Mouse (Mus musculus) stomach, postnatal 0 days (tissue): ENCODE measurements at regions not wholly inside any gene's neighbourhood (a gene's known extent, or its start where the extent isn't known, plus 50 kb on each side); places are given as distances from the start of the nearest gene placed in this dataset.

Experiments
- ATAC-seq: fragments of 200-750 bp; cut with Nextera tagmentation; 2 replicates; pipeline ENCODE4 v1.8.0; 2017; ENCODE audit not compliant: low FRiP score, low TSS enrichment
- DNase-seq: peaks from one replicate; pipeline ENCODE4 v3.0.0-alpha.2; 2016; ENCODE audit warnings: low spot score
- H3K27ac ChIP-seq: fragments of 300-500 bp; sonication (generic); replicated peaks from 2 replicates; pipeline ENCODE4 v1.5.1; 2014; ENCODE audit warnings: mild to moderate bottlenecking, control low read depth
- H3K27me3 ChIP-seq: fragments of 300-500 bp; sonication (generic); 2 replicates; pipeline ENCODE4 v1.6.1; 2014; ENCODE audit warnings: low read length; ENCODE audit not compliant: control insufficient read depth, insufficient read depth
- H3K36me3 ChIP-seq: fragments of 300-500 bp; sonication (generic); 2 replicates; pipeline ENCODE4 v1.6.1; 2014; ENCODE audit warnings: low read length, mixed read lengths; ENCODE audit not compliant: control insufficient read depth, insufficient read depth
- H3K4me1 ChIP-seq: fragments of 300-500 bp; sonication (generic); replicated peaks from 2 replicates; pipeline ENCODE4 v1.6.1; 2014; ENCODE audit warnings: antibody characterized with exemption; ENCODE audit not compliant: control insufficient read depth, insufficient read depth
- H3K4me2 ChIP-seq: fragments of 300-500 bp; sonication (generic); replicated peaks from 2 replicates; pipeline ENCODE4 v1.6.1; 2014; ENCODE audit warnings: low read depth, mild to moderate bottlenecking, control low read depth, moderate library complexity
- H3K4me3 ChIP-seq: fragments of 300-500 bp; sonication (generic); 2 replicates; pipeline ENCODE4 v1.5.1; 2014; ENCODE audit warnings: low read depth, low read length, control low read depth
- H3K9ac ChIP-seq: fragments of 300-500 bp; sonication (generic); 2 replicates; pipeline ENCODE4 v1.6.1; 2014; ENCODE audit warnings: mild to moderate bottlenecking, low read length, control low read depth, mixed read lengths
- H3K9me3 ChIP-seq: fragments of 300-500 bp; sonication (generic); 2 replicates; pipeline ENCODE4 v1.6.1; 2016; ENCODE audit warnings: low read length; ENCODE audit not compliant: control insufficient read depth
- CTCF ChIP-seq: IDR thresholded peaks from 2 replicates; pipeline ENCODE4 v1.5.1; 2016; ENCODE audit warnings: antibody characterized with exemption, low read depth, mild to moderate bottlenecking, moderate library complexity
- EP300 ChIP-seq: optimal IDR thresholded peaks from 2 replicates; pipeline ENCODE3; 2016; ENCODE audit warnings: antibody characterized with exemption
- WGBS: fragments of 180-500 bp; shearing (Covaris S2); extraction: QIAGEN DNeasy Blood & Tissue Kit; methylation state at CpG from one replicate; pipeline ENCODE4 v1.1.7; 2014; 5-methylcytosine and 5-hydroxymethylcytosine counted together

GRCm38 (mm10) chr15:63689788-63690575 is 155.0 kb downstream of the Gsdmc2 start:
- ATAC-seq (no peak), DNase-seq (no peak)
- 67% methylated on average over 5 of the region's 5 CpGs for WGBS
- Histone ChIP-seq H3K27me3 (no peaks in the 10 kb centered on the region), H3K4me1 (no peaks in the 10 kb centered on the region), H3K9ac (no peak overlapping the region), H3K36me3 (no peaks in the 10 kb centered on the region), H3K27ac (no peak overlapping the region), H3K9me3 (no peaks in the 10 kb centered on the region), H3K4me3 (no peak overlapping the region), H3K4me2 (no peak overlapping the region)
- TF ChIP-seq CTCF (no peak), EP300 (no peak)

- Histone ChIP-seq H3K4me1 (no peaks in the 10 kb centered on the region), H3K4me2 (no peak overlapping the region), H3K36me3 (no peaks in the 10 kb centered on the region), H3K27me3 (no peaks in the 10 kb centered on the region), H3K9me3 (no peaks in the 10 kb centered on the region), H3K27ac (no peak overlapping the region), H3K9ac (no peak overlapping the region), H3K4me3 (no peak overlapping the region)
- no peak for DNase-seq
- TF ChIP-seq EP300 (no peak), CTCF (no peak)
- no peak for ATAC-seq
- WGBS, result 79% methylated on average over 1 of the region's 1 CpGs
Observed at GRCm38 (mm10) chr15:63687852-63688251, 157.1 kb downstream of the Gsdmc2 start.

GRCm38 (mm10) chr15:63686954-63687562 is 157.9 kb downstream of the Gsdmc2 start:
- no peak overlapping the region for H3K27ac ChIP-seq
- no peak for ATAC-seq
- TF ChIP-seq EP300, result no peak
- TF ChIP-seq CTCF, result no peak
- DNase-seq, result no peak
- no peak overlapping the region for H3K9ac ChIP-seq
- H3K9me3 ChIP-seq, result no peaks in the 10 kb centered on the region
- no peak overlapping the region for H3K4me3 ChIP-seq
- H3K4me2 ChIP-seq, result no peak overlapping the region
- no peaks in the 10 kb centered on the region for H3K4me1 ChIP-seq
- no peaks in the 10 kb centered on the region for H3K36me3 ChIP-seq
- 55% methylated on average over 3 of the region's 3 CpGs for WGBS
- H3K27me3 ChIP-seq, result no peaks in the 10 kb centered on the region

GRCm38 (mm10) chr15:63679984-63680925 is 164.7 kb downstream of the Gsdmc2 start:
- TF ChIP-seq EP300 (no peak), CTCF (no peak)
- Histone ChIP-seq H3K36me3 (no peaks in the 10 kb centered on the region), H3K27ac (no peak overlapping the region), H3K4me1 (no peaks in the 10 kb centered on the region), H3K9ac (no peak overlapping the region), H3K27me3 (no peaks in the 10 kb centered on the region), H3K4me3 (no peak overlapping the region), H3K4me2 (no peak overlapping the region), H3K9me3 (no peaks in the 10 kb centered on the region)
- 46% methylated on average over 3 of the region's 3 CpGs for WGBS
- DNase-seq (no peak), ATAC-seq (no peak)

- 77% methylated on average over 5 of the region's 5 CpGs for WGBS
- TF ChIP-seq EP300 (no peak), CTCF (no peak)
Observed at GRCm38 (mm10) chr15:63678921-63679320, 166.1 kb downstream of the Gsdmc2 start.

More at GRCm38 (mm10) chr15:63678921-63679320, 166.1 kb downstream of the Gsdmc2 start:
- DNase-seq, result no peak
- Histone ChIP-seq H3K27me3 (no peaks in the 10 kb centered on the region), H3K9ac (no peak overlapping the region), H3K27ac (no peak overlapping the region), H3K4me2 (no peak overlapping the region), H3K4me1 (no peaks in the 10 kb centered on the region), H3K9me3 (no peaks in the 10 kb centered on the region), H3K36me3 (no peaks in the 10 kb centered on the region), H3K4me3 (no peak overlapping the region)
- ATAC-seq, result no peak
